Mouse (Mus musculus) midbrain, embryonic 15.5 days (tissue): ENCODE measurements around the gene Mindy3. TPM values are rescaled to one million over a fixed set of nuclear protein-coding genes. Genes with fewer than 3 reads are reported as not detected.

ENCODE experiments used
- ATAC-seq: fragments of 200-750 bp; cut with Nextera tagmentation; replicated peaks from 2 replicates; pipeline ENCODE4 v1.8.0; 2017; ENCODE audit warnings: moderate TSS enrichment
- H3K27ac ChIP-seq: fragments of 300-500 bp; sonication (generic); 2 replicates; pipeline ENCODE4 v1.5.1; 2015; ENCODE audit warnings: mild to moderate bottlenecking, inconsistent platforms
- H3K27me3 ChIP-seq: fragments of 300-500 bp; sonication (generic); replicated peaks from 2 replicates; pipeline ENCODE4 v1.6.1; 2015; ENCODE audit warnings: inconsistent platforms
- H3K36me3 ChIP-seq: fragments of 300-500 bp; sonication (generic); replicated peaks from 2 replicates; pipeline ENCODE4 v1.6.1; 2015; ENCODE audit warnings: inconsistent platforms
- H3K4me1 ChIP-seq: fragments of 300-500 bp; sonication (generic); 2 replicates; pipeline ENCODE4 v1.6.1; 2015; ENCODE audit warnings: inconsistent platforms
- H3K4me2 ChIP-seq: fragments of 300-500 bp; sonication (generic); 2 replicates; pipeline ENCODE4 v1.6.1; 2015; ENCODE audit warnings: inconsistent platforms, mild to moderate bottlenecking, moderate library complexity
- H3K4me3 ChIP-seq: fragments of 300-500 bp; sonication (generic); 2 replicates; pipeline ENCODE4 v1.5.1; 2015; ENCODE audit warnings: mild to moderate bottlenecking, inconsistent platforms
- H3K9ac ChIP-seq: fragments of 300-500 bp; sonication (generic); 2 replicates; pipeline ENCODE4 v1.6.1; 2015; ENCODE audit warnings: mild to moderate bottlenecking, inconsistent platforms
- H3K9me3 ChIP-seq: fragments of 300-500 bp; sonication (generic); 2 replicates; pipeline ENCODE4 v1.6.1; 2016; ENCODE audit warnings: inconsistent platforms
- WGBS: fragments of 180-500 bp; shearing (Covaris S2); methylation state at CpG from one replicate; pipeline ENCODE4 v1.1.7; 2015; ENCODE audit warnings: mixed read lengths; 5-methylcytosine and 5-hydroxymethylcytosine counted together
- polyA plus RNA-seq: library from polyadenylated mRNA; unstranded; fragments of >200 nt; fragmentation: Nextera tagmentation; extraction: Ambion mirVana; gene quantifications from 2 replicates; pipeline ENCODE4 v1.2.1, GENCODE M21; 2015

Mindy3 gene
- polyA plus RNA-seq, 1 experiment from 2014 or later, result 47.3 TPM

- H3K9me3 ChIP-seq, result no peaks in the 10 kb centered on the region
- H3K9ac ChIP-seq, result no peak overlapping the region
- H3K4me3 ChIP-seq, result no peak overlapping the region
- H3K27me3 ChIP-seq, result no peaks in the 10 kb centered on the region
- no peak overlapping the region for H3K4me2 ChIP-seq
- H3K36me3 ChIP-seq, result no peaks in the 10 kb centered on the region
- H3K4me1 ChIP-seq, result no peaks in the 10 kb centered on the region
- no peak for ATAC-seq
- H3K27ac ChIP-seq, result no peak overlapping the region
- 84% methylated on average over 4 of the region's 4 CpGs for WGBS
Measured at GRCm38 (mm10) chr2:12318036-12318435, 101.2 kb downstream of the Mindy3 start.

GRCm38 (mm10) chr2:12317343-12317742 is 101.9 kb downstream of the Mindy3 start:
- Histone ChIP-seq H3K9ac (no peak overlapping the region), H3K9me3 (no peaks in the 10 kb centered on the region), H3K27ac (no peak overlapping the region), H3K27me3 (no peaks in the 10 kb centered on the region), H3K4me2 (no peak overlapping the region), H3K4me1 (no peaks in the 10 kb centered on the region), H3K36me3 (no peaks in the 10 kb centered on the region), H3K4me3 (no peak overlapping the region)
- ATAC-seq, result no peak
- 84% methylated on average over 5 of the region's 5 CpGs for WGBS

GRCm38 (mm10) chr2:12316361-12316760 is 102.9 kb downstream of the Mindy3 start:
- no peak overlapping the region for H3K4me2 ChIP-seq
- H3K9me3 ChIP-seq, result no peaks in the 10 kb centered on the region
- H3K36me3 ChIP-seq, result no peaks in the 10 kb centered on the region
- no peak overlapping the region for H3K4me3 ChIP-seq
- H3K4me1 ChIP-seq, result no peaks in the 10 kb centered on the region
- no peak overlapping the region for H3K9ac ChIP-seq
- H3K27me3 ChIP-seq, result no peaks in the 10 kb centered on the region
- WGBS, result 34% methylated on average over 7 of the region's 7 CpGs
- no peak for ATAC-seq
- no peak overlapping the region for H3K27ac ChIP-seq

- Histone ChIP-seq H3K4me1 (no peaks in the 10 kb centered on the region), H3K27me3 (no peaks in the 10 kb centered on the region), H3K27ac (no peak overlapping the region), H3K9me3 (no peaks in the 10 kb centered on the region), H3K9ac (no peak overlapping the region), H3K36me3 (no peaks in the 10 kb centered on the region), H3K4me2 (no peak overlapping the region), H3K4me3 (no peak overlapping the region)
- no peak for ATAC-seq
- WGBS, result 80% methylated on average over 6 of the region's 6 CpGs
Measured at GRCm38 (mm10) chr2:12314028-12314427, 105.2 kb downstream of the Mindy3 start.

- no peak overlapping the region for H3K9ac ChIP-seq
- no peaks in the 10 kb centered on the region for H3K9me3 ChIP-seq
- no peaks in the 10 kb centered on the region for H3K4me1 ChIP-seq
Measured at GRCm38 (mm10) chr2:12308466-12308865, 110.8 kb downstream of the Mindy3 start.

GRCm38 (mm10) chr2:12307311-12307710 is 112.0 kb downstream of the Mindy3 start:
- Histone ChIP-seq H3K27ac (no peak overlapping the region), H3K9me3 (no peaks in the 10 kb centered on the region), H3K4me2 (no peak overlapping the region), H3K27me3 (no peaks in the 10 kb centered on the region; the same call in 1 of the 2 replicates), H3K4me3 (no peak overlapping the region), H3K9ac (no peak overlapping the region), H3K36me3 (no peaks in the 10 kb centered on the region), H3K4me1 (no peaks in the 10 kb centered on the region)
- ATAC-seq, result no peak

More at GRCm38 (mm10) chr2:12308466-12308865, 110.8 kb downstream of the Mindy3 start:
- Histone ChIP-seq H3K4me3 (no peak overlapping the region), H3K36me3 (no peaks in the 10 kb centered on the region), H3K27ac (no peak overlapping the region), H3K27me3 (no peaks in the 10 kb centered on the region), H3K4me2 (no peak overlapping the region)
- no peak for ATAC-seq

GRCm38 (mm10) chr2:12305064-12305650 is 114.1 kb downstream of the Mindy3 start:
- H3K9me3 ChIP-seq, result no peaks in the 10 kb centered on the region
- H3K4me1 ChIP-seq, result 0 out of 2 replicates have a peak, but pooled peaks cover 3% of the 10 kb centered on the region
- H3K27me3 ChIP-seq, result peaks cover 8% of the 10 kb centered on the region; the same call in 1 of the 2 replicates
- ATAC-seq, result no peak
- H3K4me2 ChIP-seq, result no peak overlapping the region
- 87% methylated on average over 9 of the region's 9 CpGs for WGBS
- no peaks in the 10 kb centered on the region for H3K36me3 ChIP-seq
- no peak overlapping the region for H3K9ac ChIP-seq
- no peak overlapping the region for H3K27ac ChIP-seq
- H3K4me3 ChIP-seq, result no peak overlapping the region

GRCm38 (mm10) chr2:12301431-12302170 is 117.7 kb downstream of the Mindy3 start, which contains the start of gene Itga8:
Gene Itga8 (minus strand): TSS chr2:12301922.
- peak within 1 kb of the TSS; percentile 76 for H3K4me3 ChIP-seq
- H3K36me3 ChIP-seq, result no peaks in the 10 kb centered on the region
- no peak within 1 kb of the TSS for H3K27ac ChIP-seq
- peak; percentile 99 for ATAC-seq
- H3K4me2 ChIP-seq, result peak within 1 kb of the TSS; percentile 92
- peaks cover 8% of the 10 kb centered on the region; the same call in 1 of the 2 replicates for H3K27me3 ChIP-seq
- H3K9me3 ChIP-seq, result no peaks in the 10 kb centered on the region
- 0 out of 2 replicates have a peak, but pooled peaks cover 3% of the 10 kb centered on the region for H3K4me1 ChIP-seq
- WGBS, result under 1% methylated on average over 56 of the region's 56 CpGs
- H3K9ac ChIP-seq, result peak within 1 kb of the TSS; percentile 66

- H3K27ac ChIP-seq, result no peak overlapping the region
- peak overlapping the region; percentile 76 for H3K4me3 ChIP-seq
- no peaks in the 10 kb centered on the region for H3K9me3 ChIP-seq
- WGBS, result 76% methylated on average over 15 of the region's 15 CpGs
- H3K9ac ChIP-seq, result no peak overlapping the region
- H3K27me3 ChIP-seq, result peaks cover 8% of the 10 kb centered on the region; the same call in 1 of the 2 replicates
- no peaks in the 10 kb centered on the region for H3K36me3 ChIP-seq
- H3K4me1 ChIP-seq, result 0 out of 2 replicates have a peak, but pooled peaks cover 3% of the 10 kb centered on the region
- H3K4me2 ChIP-seq, result peak overlapping the region; percentile 92
- no peak for ATAC-seq
Measured at GRCm38 (mm10) chr2:12300449-12301228, 118.6 kb downstream of the Mindy3 start.

- Histone ChIP-seq H3K27me3 (peaks cover 8% of the 10 kb centered on the region; the same call in 1 of the 2 replicates), H3K4me2 (no peak overlapping the region), H3K9me3 (no peaks in the 10 kb centered on the region), H3K9ac (no peak overlapping the region), H3K4me3 (no peak overlapping the region), H3K27ac (no peak overlapping the region), H3K36me3 (no peaks in the 10 kb centered on the region), H3K4me1 (0 out of 2 replicates have a peak, but pooled peaks cover 3% of the 10 kb centered on the region)
- WGBS, result 84% methylated on average over 5 of the region's 5 CpGs
- no peak for ATAC-seq
Measured at GRCm38 (mm10) chr2:12297287-12297686, 122.0 kb downstream of the Mindy3 start.
